In genomic region chr5:46441716-46442115, GRCm38 (mm10) we compare ENCODE assay signal across 26 mouse cellular contexts.
A peak's percentile ranks its signal among the peaks of the same experiment; 100 is the strongest.
DNase-seq lines count a peak whose midpoint lies in the region; ATAC-seq and TF ChIP-seq lines count a peak whose summit lies in the region.
"Had no signal": no experiment of that assay in that cellular context is flagged by ENCODE, and none has a peak within 500 bp of the region (broad histone marks: within the 10 kb centered on the region; RNA-seq: fewer than 3 reads in every experiment).

No protein-coding gene starts in this region.

- no peak overlapping the region for H3K9ac ChIP-seq in limb, embryonic 14.5 days (ENCODE audit: low read depth, low read length, severe bottlenecking)
- H3K9ac ChIP-seq in midbrain, postnatal 0 days (replicated peaks; ENCODE audit: low read length, poor library complexity, severe bottlenecking), result no peak overlapping the region
- no peak overlapping the region for H3K9ac ChIP-seq in midbrain, embryonic 15.5 days
- H3K9ac ChIP-seq: forebrain, embryonic 15.5 days; hindbrain, embryonic 13.5 days; liver, postnatal 0 days; neural tube, embryonic 13.5 days had no signal

- ATAC-seq in limb, embryonic 14.5 days (ENCODE audit: low FRiP score, low read depth), result no peak
- no peak for ATAC-seq in midbrain, postnatal 0 days (ENCODE audit: low FRiP score)
- no peak for ATAC-seq in midbrain, embryonic 15.5 days (replicated peaks)
- no peak for ATAC-seq in CD4-positive, CD25-positive, alpha-beta regulatory T cell, adult 4 months
- ATAC-seq: inflammation-experienced regulatory T-cells, adult 6 months; liver, postnatal 0 days had no signal

- peaks cover 4% of the 10 kb centered on the region; the same call in 1 of the 2 replicates for H3K4me1 ChIP-seq in limb, embryonic 14.5 days (ENCODE audit: control insufficient read depth, insufficient read depth, low read length)
- peaks cover 12% of the 10 kb centered on the region for H3K4me1 ChIP-seq in limb, embryonic 10.5 days
- H3K4me1 ChIP-seq in midbrain, postnatal 0 days (ENCODE audit: insufficient read depth, low read length), result no peaks in the 10 kb centered on the region
- H3K4me1 ChIP-seq in midbrain, embryonic 15.5 days, result peaks cover 14% of the 10 kb centered on the region

- H3K4me3 ChIP-seq in limb, embryonic 14.5 days (replicated peaks; ENCODE audit: low read length), result no peak overlapping the region
- no peak overlapping the region for H3K4me3 ChIP-seq in limb, embryonic 10.5 days
- no peak overlapping the region for H3K4me3 ChIP-seq in midbrain, postnatal 0 days (ENCODE audit: low read depth, low read length)
- H3K4me3 ChIP-seq in midbrain, embryonic 15.5 days, result no peak overlapping the region
- H3K4me3 ChIP-seq: forebrain, embryonic 15.5 days; hindbrain, embryonic 13.5 days; neural tube, embryonic 13.5 days had no signal

- TF ChIP-seq POLR2A in limb, embryonic 14.5 days (IDR thresholded peaks at IDR 0.05; ENCODE audit: borderline replicate concordance, extremely low read depth, insufficient read depth, insufficient read length), result no peak

- H3K27me3 ChIP-seq in limb, embryonic 14.5 days (ENCODE audit: control insufficient read depth, insufficient read depth, low read length), result no peaks in the 10 kb centered on the region
- no peaks in the 10 kb centered on the region for H3K27me3 ChIP-seq in limb, embryonic 10.5 days (ENCODE audit: low read depth, poor library complexity, severe bottlenecking)
- no peaks in the 10 kb centered on the region for H3K27me3 ChIP-seq in midbrain, postnatal 0 days (ENCODE audit: insufficient read depth, low read length)
- no peaks in the 10 kb centered on the region for H3K27me3 ChIP-seq in midbrain, embryonic 15.5 days (replicated peaks)
- H3K27me3 ChIP-seq: forebrain, embryonic 15.5 days; hindbrain, embryonic 13.5 days; neural tube, embryonic 13.5 days had no signal

- no peaks in the 10 kb centered on the region for H3K9me3 ChIP-seq in limb, embryonic 14.5 days (ENCODE audit: control insufficient read depth, low read length)
- H3K9me3 ChIP-seq in limb, embryonic 10.5 days (replicated peaks), result no peaks in the 10 kb centered on the region
- H3K9me3 ChIP-seq in midbrain, postnatal 0 days (ENCODE audit: low read length), result no peaks in the 10 kb centered on the region
- no peaks in the 10 kb centered on the region for H3K9me3 ChIP-seq in midbrain, embryonic 15.5 days
- H3K9me3 ChIP-seq: forebrain, embryonic 15.5 days; hindbrain, embryonic 13.5 days; neural tube, embryonic 13.5 days had no signal

- no peak for TF ChIP-seq CTCF in midbrain, postnatal 0 days (IDR thresholded peaks at IDR 0.05)

- H3K36me3 ChIP-seq in limb, embryonic 14.5 days (ENCODE audit: control insufficient read depth, insufficient read depth, low read length), result no peaks in the 10 kb centered on the region
- no peaks in the 10 kb centered on the region for H3K36me3 ChIP-seq in limb, embryonic 10.5 days
- no peaks in the 10 kb centered on the region for H3K36me3 ChIP-seq in midbrain, postnatal 0 days (ENCODE audit: insufficient read depth, low read length)
- no peaks in the 10 kb centered on the region for H3K36me3 ChIP-seq in midbrain, embryonic 15.5 days (replicated peaks)
- H3K36me3 ChIP-seq: forebrain, embryonic 15.5 days; hindbrain, embryonic 13.5 days; neural tube, embryonic 13.5 days had no signal

- H3K4me2 ChIP-seq in limb, embryonic 14.5 days (replicated peaks; ENCODE audit: low read depth, low read length, severe bottlenecking), result no peak overlapping the region
- H3K4me2 ChIP-seq in midbrain, postnatal 0 days (ENCODE audit: low read depth, low read length, poor library complexity, severe bottlenecking), result no peak overlapping the region
- H3K4me2 ChIP-seq in midbrain, embryonic 15.5 days, result no peak overlapping the region
- H3K4me2 ChIP-seq: forebrain, embryonic 15.5 days; heart, embryonic 11.5 days; hindbrain, embryonic 13.5 days; midbrain, embryonic 11.5 days; neural tube, embryonic 13.5 days had no signal

- no peak overlapping the region for H3K27ac ChIP-seq in limb, embryonic 14.5 days (replicated peaks; ENCODE audit: low read depth, low read length)
- H3K27ac ChIP-seq in limb, embryonic 10.5 days, result no peak overlapping the region
- H3K27ac ChIP-seq in midbrain, postnatal 0 days (ENCODE audit: low read depth, low read length), result no peak overlapping the region
- H3K27ac ChIP-seq in midbrain, embryonic 15.5 days, result no peak overlapping the region
- H3K27ac ChIP-seq: forebrain, embryonic 15.5 days; hindbrain, embryonic 13.5 days; neural tube, embryonic 13.5 days had no signal

- DNase-seq in adrenal gland, postnatal 14 days, result peak; percentile 12
- no peak for DNase-seq in adrenal gland, postnatal 4 days (ENCODE audit: low spot score in 2 of 2)
- DNase-seq in limb, embryonic 14.5 days (ENCODE audit: low spot score), result peak; percentile 18
- no peak for DNase-seq in limb, embryonic 10.5 days (ENCODE audit: low spot score)
- peak; percentile 28 for DNase-seq in midbrain, postnatal 0 days (ENCODE audit: low spot score)
- DNase-seq in skeletal muscle tissue, adult 2 months (ENCODE audit: low read depth, low spot score), result peak; percentile 23
- DNase-seq: cerebellum, adult 2 months; cerebellum, postnatal 14 days; gastrocnemius, postnatal 25 days; heart, adult 18-20 months; heart, postnatal 4 days; kidney, adult 11 months; kidney, postnatal 10 days; layer of hippocampus, postnatal 36 days; left cerebral cortex, postnatal 4 days; liver; liver, postnatal 0 days; thymus, postnatal 4 days had no signal

Comparison
In these comparisons a context has a peak if more than half of its experiments do, and no peak if none do; other contexts are left out.
1. DNase-seq: peak in adrenal gland, postnatal 14 days (single experiment), limb, embryonic 14.5 days (single experiment), midbrain, postnatal 0 days (single experiment) and skeletal muscle tissue, adult 2 months (single experiment); none in adrenal gland, postnatal 4 days (0 of 2) and limb, embryonic 10.5 days (single experiment).